Mouse (Mus musculus): ENCODE measurements around the gene Nfat5.

The Nfat5 gene

GRCm38 (mm10) chr8:107387861-107388260, 94.6 kb downstream of the Nfat5 start:
- in situ Hi-C loops (cut with MboI; ENCODE audit: low pct_unique_long_range_greater_than_20kb in 1 of 2, low sequenced_read_pairs in 2 of 2, unreplicated experiment in 1 of 2) = loop anchor here in 1 of 2 experiments (5.0 kb wide), 1 partner anchor 44 kb away; no protein-coding TSS in a partner anchor

GRCm38 (mm10) chr8:107389557-107389956, 96.3 kb downstream of the Nfat5 start:
- in situ Hi-C loops (cut with MboI; ENCODE audit: low pct_unique_long_range_greater_than_20kb in 1 of 2, low sequenced_read_pairs in 2 of 2, unreplicated experiment in 1 of 2) = loop anchor here in 1 of 2 experiments (5.0 kb wide), 1 partner anchor 43 kb away; no protein-coding TSS in a partner anchor

GRCm38 (mm10) chr8:107390476-107391135, 97.3 kb downstream of the Nfat5 start:
- in situ Hi-C loops (cut with MboI; ENCODE audit: low pct_unique_long_range_greater_than_20kb in 1 of 2, low sequenced_read_pairs in 2 of 2, unreplicated experiment in 1 of 2) = no loop called here

DNA sequence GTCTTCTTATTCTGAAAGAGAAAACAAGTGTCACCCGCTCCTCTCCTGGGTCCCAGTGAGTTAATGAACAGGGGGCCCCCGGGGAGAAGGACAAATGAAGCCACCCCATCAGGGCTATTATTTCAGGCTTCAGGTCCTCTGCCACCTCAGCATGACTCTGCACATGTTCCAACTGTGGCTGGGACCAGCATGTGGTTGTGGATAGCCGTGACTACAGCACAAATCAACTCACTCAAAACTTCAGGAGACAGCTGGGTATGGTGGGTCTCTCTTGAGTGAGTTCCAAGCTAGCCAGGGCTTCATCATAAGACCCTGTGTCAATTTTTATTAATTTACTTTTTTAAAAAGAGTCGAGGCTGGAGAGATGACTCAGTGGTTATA, 97.9 kb downstream of the Nfat5 start:
- in situ Hi-C loops (cut with MboI; ENCODE audit: low pct_unique_long_range_greater_than_20kb in 1 of 2, low sequenced_read_pairs in 2 of 2, unreplicated experiment in 1 of 2) = no loop called here

DNA sequence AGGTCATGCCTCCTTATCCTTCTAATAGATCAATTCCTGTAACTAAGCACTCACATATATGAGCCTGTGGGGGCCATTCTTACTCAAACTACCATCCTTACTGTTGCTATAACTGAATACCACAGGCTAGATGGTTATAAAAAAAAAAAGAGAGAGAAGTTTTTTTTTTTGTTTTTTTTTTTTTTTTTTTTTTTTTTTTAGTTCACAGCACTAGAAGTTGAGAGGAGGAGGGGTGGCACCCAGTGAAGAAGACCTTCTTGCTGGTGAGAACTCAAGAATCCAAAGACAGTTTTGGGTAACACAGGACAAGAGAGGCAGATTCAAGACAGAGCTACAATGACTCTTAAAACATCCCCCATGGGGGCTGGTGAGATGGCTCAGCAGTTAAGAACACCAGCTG, 102.1 kb downstream of the Nfat5 start:
- in situ Hi-C loops (cut with MboI; ENCODE audit: low pct_unique_long_range_greater_than_20kb in 1 of 2, low sequenced_read_pairs in 2 of 2, unreplicated experiment in 1 of 2) = no loop called here

- in situ Hi-C loops (cut with MboI; ENCODE audit: low pct_unique_long_range_greater_than_20kb in 1 of 2, low sequenced_read_pairs in 2 of 2, unreplicated experiment in 1 of 2) = no loop called here
These were observed 102.9 kb downstream of the Nfat5 start for GRCm38 (mm10) chr8:107396106-107396670.

- in situ Hi-C loops (cut with MboI; ENCODE audit: low pct_unique_long_range_greater_than_20kb in 1 of 2, low sequenced_read_pairs in 2 of 2, unreplicated experiment in 1 of 2) = no loop called here
These were observed 104.4 kb downstream of the Nfat5 start for GRCm38 (mm10) chr8:107397665-107398064.

DNA sequence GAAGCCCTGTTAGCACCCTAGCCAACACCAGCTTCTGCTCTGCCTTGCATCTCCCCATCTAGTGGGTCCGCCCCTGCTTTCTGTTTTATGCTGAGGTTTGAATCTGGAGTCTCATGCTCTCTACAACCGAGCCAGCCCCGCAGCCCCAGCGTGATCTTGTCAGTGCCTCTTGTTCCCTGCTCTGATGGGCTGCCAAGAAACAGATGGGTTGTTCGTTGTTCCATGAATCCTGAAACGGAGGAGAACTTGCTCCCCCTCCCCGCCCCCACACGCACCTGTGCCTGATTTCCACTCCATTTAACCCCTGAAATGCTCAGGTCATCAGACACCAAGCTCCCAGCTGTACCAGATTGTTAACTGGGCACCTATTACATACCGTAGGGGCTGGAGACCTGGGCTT, 106.2 kb downstream of the Nfat5 start:
- in situ Hi-C loops (cut with MboI; ENCODE audit: low pct_unique_long_range_greater_than_20kb in 1 of 2, low sequenced_read_pairs in 2 of 2, unreplicated experiment in 1 of 2) = no loop called here

DNA sequence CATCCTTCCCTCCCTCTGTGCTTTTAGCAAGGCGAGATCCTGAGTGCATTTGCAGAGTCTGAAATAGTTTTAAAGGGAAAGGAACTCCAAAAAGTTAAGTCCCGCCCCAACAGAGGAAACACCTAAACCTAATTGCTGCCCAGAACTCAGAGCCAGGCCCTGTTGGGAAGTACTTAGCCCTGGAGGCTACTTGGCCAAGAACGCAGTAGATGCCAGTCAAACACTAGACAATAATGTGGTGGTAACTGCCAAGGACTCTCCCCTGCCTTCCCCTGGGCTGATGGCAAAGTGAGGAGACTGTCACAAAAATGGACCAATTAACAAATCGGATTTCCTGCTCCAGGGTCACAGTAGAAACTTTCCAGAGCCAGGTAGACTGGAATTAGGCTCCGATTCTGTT, 108.6 kb downstream of the Nfat5 start:
- in situ Hi-C loops (cut with MboI; ENCODE audit: low pct_unique_long_range_greater_than_20kb in 1 of 2, low sequenced_read_pairs in 2 of 2, unreplicated experiment in 1 of 2) = no loop called here

GRCm38 (mm10) chr8:107403038-107403781, 109.9 kb downstream of the Nfat5 start, which contains the start of gene Nqo1:
Gene Nqo1 (minus strand): TSS chr8:107403206.
- in situ Hi-C loops (cut with MboI; ENCODE audit: low pct_unique_long_range_greater_than_20kb in 1 of 2, low sequenced_read_pairs in 2 of 2, unreplicated experiment in 1 of 2) = no loop called here

DNA sequence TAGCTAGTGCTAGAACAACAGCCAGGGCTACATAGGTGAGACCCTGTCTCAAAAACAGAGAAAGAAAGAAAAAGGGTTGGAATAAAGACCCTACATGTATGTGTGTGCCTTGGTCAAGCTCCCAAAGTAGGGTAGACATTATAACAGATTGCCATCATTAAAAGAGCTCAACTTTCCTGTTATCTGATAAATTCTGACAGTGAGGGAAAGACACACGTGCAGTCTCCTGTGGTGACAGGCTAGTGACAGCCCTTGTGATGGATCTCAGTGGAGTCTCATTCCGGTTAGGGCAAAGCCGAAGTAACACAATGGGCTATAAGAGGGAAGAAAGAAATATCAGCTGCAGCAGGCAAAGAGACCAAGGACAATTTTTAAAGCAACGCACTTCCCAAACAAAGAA, 110.8 kb downstream of the Nfat5 start:
- in situ Hi-C loops (cut with MboI; ENCODE audit: low pct_unique_long_range_greater_than_20kb in 1 of 2, low sequenced_read_pairs in 2 of 2, unreplicated experiment in 1 of 2) = no loop called here

DNA sequence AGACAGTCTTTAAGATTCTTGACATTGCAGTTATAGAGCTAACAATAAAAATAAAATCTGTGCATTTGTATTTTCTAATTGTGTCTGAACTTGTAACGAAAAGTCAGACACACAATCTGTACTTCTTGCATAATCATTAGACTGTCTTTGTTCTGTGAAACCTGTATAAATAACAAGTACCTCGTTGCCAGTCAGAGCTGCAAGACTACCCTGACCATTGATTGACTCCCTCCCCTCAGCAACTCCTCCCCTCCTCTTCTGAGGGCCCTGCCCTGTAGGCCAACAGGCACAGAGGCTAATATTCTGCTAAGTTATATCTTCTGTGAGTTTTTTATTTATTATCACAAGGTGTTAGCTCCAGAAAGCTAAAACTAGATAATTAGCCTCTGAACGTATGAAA, 112.7 kb downstream of the Nfat5 start:
- in situ Hi-C loops (cut with MboI; ENCODE audit: low pct_unique_long_range_greater_than_20kb in 1 of 2, low sequenced_read_pairs in 2 of 2, unreplicated experiment in 1 of 2) = no loop called here

DNA sequence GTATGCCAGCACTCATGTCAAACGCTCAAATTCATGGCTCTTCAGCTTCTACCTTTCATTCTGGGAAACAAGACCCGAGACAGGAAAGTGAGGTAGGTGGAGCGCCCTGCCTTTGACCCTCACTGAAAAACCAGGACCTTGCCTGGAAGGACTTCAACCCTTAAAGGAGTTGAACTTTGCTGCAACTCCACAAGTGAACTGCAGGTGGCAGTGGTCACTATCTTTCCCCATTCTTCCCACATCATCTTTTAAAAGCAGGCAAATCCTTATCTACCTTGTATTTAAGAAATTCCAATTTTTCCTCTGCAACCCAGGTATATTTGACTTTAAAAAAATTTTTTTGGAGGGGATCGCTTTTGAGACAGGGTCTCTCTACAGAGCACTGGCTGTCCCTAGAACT, 118.1 kb downstream of the Nfat5 start:
- in situ Hi-C loops (cut with MboI; ENCODE audit: low pct_unique_long_range_greater_than_20kb in 1 of 2, low sequenced_read_pairs in 2 of 2, unreplicated experiment in 1 of 2) = no loop called here

GRCm38 (mm10) chr8:107412552-107412951, 119.3 kb downstream of the Nfat5 start:
- in situ Hi-C loops (cut with MboI; ENCODE audit: low pct_unique_long_range_greater_than_20kb in 1 of 2, low sequenced_read_pairs in 2 of 2, unreplicated experiment in 1 of 2) = no loop called here

DNA sequence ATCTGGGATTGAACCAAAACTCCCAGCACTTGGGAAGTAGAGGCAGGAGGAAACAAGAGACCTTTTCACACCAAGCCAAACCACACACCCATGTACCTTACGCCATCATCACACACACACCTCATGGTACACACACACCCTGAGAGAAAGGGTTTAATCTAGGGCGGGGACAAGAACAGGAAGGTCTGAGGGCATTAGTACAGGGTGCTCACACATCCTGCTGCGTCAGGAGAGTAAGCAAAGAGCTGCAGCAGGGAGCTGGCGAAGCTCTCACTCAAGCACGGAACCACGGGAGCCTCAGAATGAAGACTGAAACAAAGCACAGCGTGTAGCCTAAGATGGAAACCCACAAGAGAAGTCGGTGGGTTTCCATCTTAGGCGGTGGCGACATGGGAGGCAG, 120.6 kb downstream of the Nfat5 start:
- in situ Hi-C loops (cut with MboI; ENCODE audit: low pct_unique_long_range_greater_than_20kb in 1 of 2, low sequenced_read_pairs in 2 of 2, unreplicated experiment in 1 of 2) = no loop called here

- in situ Hi-C loops (cut with MboI; ENCODE audit: low pct_unique_long_range_greater_than_20kb in 1 of 2, low sequenced_read_pairs in 2 of 2, unreplicated experiment in 1 of 2) = no loop called here
These were observed 123.7 kb downstream of the Nfat5 start for GRCm38 (mm10) chr8:107417001-107417400.

- in situ Hi-C loops (cut with MboI; ENCODE audit: low pct_unique_long_range_greater_than_20kb in 1 of 2, low sequenced_read_pairs in 2 of 2, unreplicated experiment in 1 of 2) = no loop called here
These were observed 130.9 kb downstream of the Nfat5 start for GRCm38 (mm10) chr8:107424176-107424575.

- in situ Hi-C loops (cut with MboI; ENCODE audit: low pct_unique_long_range_greater_than_20kb in 1 of 2, low sequenced_read_pairs in 2 of 2, unreplicated experiment in 1 of 2) = no loop called here
These were observed 131.4 kb downstream of the Nfat5 start, which contains the start of gene Nob1 for GRCm38 (mm10) chr8:107424597-107425229. Gene Nob1 (minus strand): TSS chr8:107425051.

DNA sequence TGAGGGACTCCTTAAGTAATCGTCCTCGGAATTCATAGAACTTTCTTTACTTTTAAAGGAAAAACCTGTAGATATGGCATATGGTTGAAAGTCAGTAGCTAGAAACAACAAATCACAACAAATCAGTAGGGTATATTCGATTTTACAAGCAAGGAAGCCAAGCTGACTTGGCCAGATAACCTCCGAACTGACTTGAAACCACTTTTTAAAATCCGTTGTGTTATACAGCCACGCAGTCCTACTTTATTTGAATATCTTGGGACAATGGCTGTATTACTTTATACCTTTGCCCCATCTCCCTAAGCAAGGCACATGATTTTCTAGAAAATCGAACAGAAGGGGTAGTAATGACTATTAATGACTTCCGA, 131.9 kb downstream of the Nfat5 start:
- in situ Hi-C loops (cut with MboI; ENCODE audit: low pct_unique_long_range_greater_than_20kb in 1 of 2, low sequenced_read_pairs in 2 of 2, unreplicated experiment in 1 of 2) = no loop called here

All from mouse embryonic stem cell (cell line).